In the genomic region with DNA sequence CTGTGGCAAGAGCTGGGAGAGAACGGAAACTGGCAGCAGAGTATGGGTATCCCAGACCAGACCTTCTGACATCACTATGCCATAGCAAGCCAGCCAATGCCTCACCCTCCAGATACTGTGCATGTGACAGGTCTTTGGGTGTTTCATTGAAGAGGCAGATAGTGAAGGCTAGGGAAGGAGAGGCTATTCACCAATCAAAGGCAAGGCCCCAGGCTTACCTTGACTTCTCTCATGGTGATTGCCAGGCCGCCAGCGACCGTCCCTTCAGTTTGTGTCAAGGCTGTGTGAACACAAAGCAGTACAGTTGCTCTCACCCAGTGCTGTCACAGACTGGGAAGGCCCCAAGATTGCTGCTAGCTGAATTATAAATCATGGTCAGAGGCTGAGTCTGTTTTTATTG, we compare ENCODE assay signal across 12 mouse cellular contexts.
A peak's percentile ranks its signal among the peaks of the same experiment; 100 is the strongest.
DNase-seq lines count a peak whose midpoint lies in the region; ATAC-seq lines count a peak whose summit lies in the region.
"Had no signal": no experiment of that assay in that cellular context is flagged by ENCODE, and none has a peak within 500 bp of the region (broad histone marks: within the 10 kb centered on the region; RNA-seq: fewer than 3 reads in every experiment).

No protein-coding gene starts in this region.

- H3K9me3 ChIP-seq in heart, embryonic 16.5 days (replicated peaks; ENCODE audit: control insufficient read depth, low read length) = no peaks in the 10 kb centered on the region
- H3K9me3 ChIP-seq in neural tube, embryonic 13.5 days = no peaks in the 10 kb centered on the region
- H3K9me3 ChIP-seq: forebrain, embryonic 10.5 days; G1E had no signal

- H3K4me2 ChIP-seq in heart, embryonic 16.5 days (ENCODE audit: low read depth, low read length) = no peak overlapping the region
- H3K4me2 ChIP-seq in neural tube, embryonic 13.5 days = no peak overlapping the region

- ATAC-seq in heart, embryonic 16.5 days (replicated peaks; ENCODE audit: extremely low read depth, insufficient read depth, low FRiP score) = peak; percentile 44
- no peak for ATAC-seq in neural tube, embryonic 13.5 days (ENCODE audit: low read depth)
- ATAC-seq in megakaryocyte, adult 5-6 weeks (ENCODE audit: poor library complexity, severe bottlenecking) = no peak
- ATAC-seq: CD4-positive, CD25-positive, alpha-beta regulatory T cell, adult 4 months had no signal

- peaks cover 6% of the 10 kb centered on the region; the same call in 1 of the 2 replicates for H3K36me3 ChIP-seq in heart, embryonic 16.5 days (ENCODE audit: control insufficient read depth, insufficient read depth)
- no peaks in the 10 kb centered on the region for H3K36me3 ChIP-seq in neural tube, embryonic 13.5 days
- H3K36me3 ChIP-seq: forebrain, embryonic 10.5 days; G1E had no signal

- H3K27me3 ChIP-seq in heart, embryonic 16.5 days (ENCODE audit: control insufficient read depth, insufficient read depth, low read length) = no peaks in the 10 kb centered on the region
- H3K27me3 ChIP-seq in neural tube, embryonic 13.5 days = no peaks in the 10 kb centered on the region

- peaks cover 29% of the 10 kb centered on the region for H3K4me1 ChIP-seq in heart, embryonic 16.5 days (ENCODE audit: control insufficient read depth, insufficient read depth, low read length)
- peaks cover 20% of the 10 kb centered on the region for H3K4me1 ChIP-seq in neural tube, embryonic 13.5 days (replicated peaks)

- H3K4me3 ChIP-seq in heart, embryonic 16.5 days (ENCODE audit: low read length) = no peak overlapping the region
- no peak overlapping the region for H3K4me3 ChIP-seq in neural tube, embryonic 13.5 days
- H3K4me3 ChIP-seq: forebrain, embryonic 10.5 days had no signal

- WGBS in heart, embryonic 16.5 days = 72% methylated on average over 4 of the region's 4 CpGs
- WGBS in neural tube, embryonic 13.5 days = 90% methylated on average over 4 of the region's 4 CpGs

- DNase-seq in heart, postnatal 36 days = no peak
- no peak for DNase-seq in neural tube, embryonic 10.5 days (ENCODE audit: extremely low spot score, low spot score)
- peak; percentile 52 to 84 for DNase-seq in adrenal gland, postnatal 36 days
- no peak for DNase-seq in layer of hippocampus, postnatal 14 days (ENCODE audit: low spot score in 2 of 2)
- DNase-seq: cerebellum, adult 9-10 months; thymus, postnatal 4 days had no signal

- intact Hi-C loops in heart, postnatal 36 days (cut with DNase I) = no loop called here

- peak overlapping the region; percentile 74 for H3K27ac ChIP-seq in heart, embryonic 16.5 days (ENCODE audit: low read length)
- H3K27ac ChIP-seq in neural tube, embryonic 13.5 days (replicated peaks) = 0 out of 2 replicates have a peak overlapping the region, but pooled peaks have one; percentile 5
- H3K27ac ChIP-seq: forebrain, embryonic 10.5 days had no signal

- no peak overlapping the region for H3K9ac ChIP-seq in heart, embryonic 16.5 days (ENCODE audit: low read length)
- no peak overlapping the region for H3K9ac ChIP-seq in neural tube, embryonic 13.5 days

Comparison
In these comparisons a context has a peak if more than half of its experiments do, and no peak if none do; other contexts are left out.
1. DNase-seq: peak in adrenal gland, postnatal 36 days (2 of 2); none in heart, postnatal 36 days (0 of 2), neural tube, embryonic 10.5 days (single experiment) and layer of hippocampus, postnatal 14 days (0 of 2).